Mouse (Mus musculus) spleen, adult 2 months (tissue): ENCODE measurements around the gene Erich6b.

ENCODE experiments used
- CTCF ChIP-seq: fragments of 200-500 bp; IDR thresholded peaks from 2 replicates; pipeline ENCODE4 v1.5.1; 2011; ENCODE audit warnings: mild to moderate bottlenecking, inconsistent platforms; ENCODE audit not compliant: insufficient read depth, insufficient read length, insufficient replicate concordance; ENCODE audit errors: extremely low read depth
- POLR2A ChIP-seq: fragments of 200-500 bp; IDR thresholded peaks from 2 replicates; pipeline ENCODE4 v1.6.1; 2011; ENCODE audit warnings: low read depth, low read length, inconsistent platforms

DNA sequence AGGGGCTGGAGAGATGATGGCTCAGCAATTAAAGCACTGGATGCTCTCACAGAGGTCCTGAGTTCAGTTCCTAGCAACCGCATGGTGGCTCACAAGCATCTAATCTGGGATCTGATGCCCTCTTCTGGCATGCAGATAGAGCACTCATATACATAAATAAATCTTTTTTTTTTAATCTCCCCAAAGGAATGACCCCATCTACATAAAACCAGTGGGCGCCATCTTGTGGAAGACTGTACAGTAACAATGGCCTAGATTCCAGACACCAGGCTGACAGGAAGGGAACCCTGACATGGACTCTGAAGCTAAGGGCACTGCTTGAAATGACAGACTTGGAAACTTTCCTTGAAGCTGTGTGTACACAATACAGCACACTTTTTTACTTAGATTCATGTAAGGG, 1.2 kb upstream of the Erich6b start:
- TF ChIP-seq POLR2A: no peak
- no peak for TF ChIP-seq CTCF
